ENCODE assay signal across 9 mouse cellular contexts in genomic region chr2:57113431-57113830, GRCm38 (mm10). TPM values are rescaled to one million over a fixed set of nuclear protein-coding genes. Genes with fewer than 3 reads are reported as not detected.
DNase-seq lines count a peak whose midpoint lies in the region; ATAC-seq lines count a peak whose summit lies in the region.
"Had no signal": no experiment of that assay in that cellular context is flagged by ENCODE, and none has a peak within 500 bp of the region (broad histone marks: within the 10 kb centered on the region; RNA-seq: fewer than 3 reads in every experiment).

No protein-coding gene starts in this region.

- peak overlapping the region; percentile 75; the same call in 1 of the 2 replicates for H3K4me3 ChIP-seq in intestine, embryonic 14.5 days (ENCODE audit: low read depth, low read length)
- H3K4me3 ChIP-seq in intestine, embryonic 16.5 days (ENCODE audit: low read length) = no peak overlapping the region
- peak overlapping the region; percentile 68 for H3K4me3 ChIP-seq in embryonic facial prominence, embryonic 14.5 days (ENCODE audit: low read depth, low read length)
- peak overlapping the region; percentile 72; the same call in 1 of the 2 replicates for H3K4me3 ChIP-seq in hindbrain, embryonic 15.5 days
- peak overlapping the region; percentile 65 for H3K4me3 ChIP-seq in midbrain, embryonic 14.5 days (replicated peaks; ENCODE audit: low read depth, low read length)

- no peak overlapping the region for H3K27ac ChIP-seq in intestine, embryonic 14.5 days (ENCODE audit: low read depth)
- H3K27ac ChIP-seq in intestine, embryonic 16.5 days (ENCODE audit: low read length) = no peak overlapping the region
- no peak overlapping the region for H3K27ac ChIP-seq in embryonic facial prominence, embryonic 14.5 days (replicated peaks; ENCODE audit: low read depth, low read length)
- no peak overlapping the region for H3K27ac ChIP-seq in hindbrain, embryonic 15.5 days (replicated peaks)
- no peak overlapping the region; the same call in 1 of the 2 replicates for H3K27ac ChIP-seq in midbrain, embryonic 14.5 days (replicated peaks; ENCODE audit: low read depth, low read length)

- H3K27me3 ChIP-seq in intestine, embryonic 14.5 days (replicated peaks; ENCODE audit: control insufficient read depth, insufficient read depth, low read length) = peaks cover 55% of the 10 kb centered on the region
- H3K27me3 ChIP-seq in intestine, embryonic 16.5 days (replicated peaks; ENCODE audit: control insufficient read depth, insufficient read depth, low read length) = peaks cover 42% of the 10 kb centered on the region
- peaks cover 55% of the 10 kb centered on the region for H3K27me3 ChIP-seq in embryonic facial prominence, embryonic 14.5 days (replicated peaks; ENCODE audit: control insufficient read depth, insufficient read depth, low read length)
- H3K27me3 ChIP-seq in hindbrain, embryonic 15.5 days = peaks cover 57% of the 10 kb centered on the region
- peaks cover 78% of the 10 kb centered on the region for H3K27me3 ChIP-seq in midbrain, embryonic 14.5 days (ENCODE audit: control insufficient read depth, insufficient read depth, low read length)

- 0 out of 2 replicates have a peak overlapping the region, but pooled peaks have one; percentile 77 for H3K4me2 ChIP-seq in intestine, embryonic 14.5 days (ENCODE audit: low read length)
- H3K4me2 ChIP-seq in intestine, embryonic 16.5 days (ENCODE audit: low read depth, low read length) = no peak overlapping the region
- H3K4me2 ChIP-seq in embryonic facial prominence, embryonic 14.5 days (ENCODE audit: low read depth, low read length) = peak overlapping the region; percentile 99
- H3K4me2 ChIP-seq in hindbrain, embryonic 15.5 days = peak overlapping the region; percentile 95
- H3K4me2 ChIP-seq in midbrain, embryonic 14.5 days (ENCODE audit: low read length) = peak overlapping the region; percentile 95; the same call in 1 of the 2 replicates

- no peak overlapping the region for H3K9ac ChIP-seq in intestine, embryonic 14.5 days (ENCODE audit: low read length)
- H3K9ac ChIP-seq in intestine, embryonic 16.5 days (ENCODE audit: low read depth, low read length) = no peak overlapping the region
- no peak overlapping the region for H3K9ac ChIP-seq in embryonic facial prominence, embryonic 14.5 days (ENCODE audit: low read depth, low read length)
- H3K9ac ChIP-seq in hindbrain, embryonic 15.5 days = no peak overlapping the region
- H3K9ac ChIP-seq in midbrain, embryonic 14.5 days (replicated peaks; ENCODE audit: low read length) = no peak overlapping the region

- peak; percentile 51 for DNase-seq in intestine, embryonic 14.5 days (ENCODE audit: low spot score)
- DNase-seq in embryonic facial prominence, embryonic 14.5 days (ENCODE audit: low spot score) = no peak
- no peak for DNase-seq in midbrain, embryonic 14.5 days
- no peak for DNase-seq in thymus, postnatal 0 days (ENCODE audit: low spot score)
- DNase-seq in adrenal gland, adult 8-10 months = no peak
- no peak for DNase-seq in right cerebral cortex, adult 2 months (ENCODE audit: low spot score in 2 of 2)
- DNase-seq: kidney, adult 8-10 months had no signal

- no peak for ATAC-seq in intestine, embryonic 14.5 days (replicated peaks; ENCODE audit: low FRiP score, low TSS enrichment, low read depth)
- ATAC-seq in intestine, embryonic 16.5 days = no peak
- ATAC-seq in embryonic facial prominence, embryonic 14.5 days (ENCODE audit: low read depth) = no peak
- no peak for ATAC-seq in hindbrain, embryonic 15.5 days (ENCODE audit: low FRiP score, low read depth)
- ATAC-seq in midbrain, embryonic 14.5 days (ENCODE audit: low FRiP score, low TSS enrichment) = no peak

- H3K4me1 ChIP-seq in intestine, embryonic 14.5 days (replicated peaks; ENCODE audit: control insufficient read depth, insufficient read depth, low read length) = peaks cover 5% of the 10 kb centered on the region
- H3K4me1 ChIP-seq in intestine, embryonic 16.5 days (ENCODE audit: control insufficient read depth, insufficient read depth, low read length) = peaks cover 18% of the 10 kb centered on the region
- H3K4me1 ChIP-seq in embryonic facial prominence, embryonic 14.5 days (ENCODE audit: control insufficient read depth, insufficient read depth, low read length) = 0 out of 2 replicates have a peak, but pooled peaks cover 5% of the 10 kb centered on the region
- H3K4me1 ChIP-seq in hindbrain, embryonic 15.5 days (replicated peaks) = peaks cover 51% of the 10 kb centered on the region
- H3K4me1 ChIP-seq in midbrain, embryonic 14.5 days (ENCODE audit: control insufficient read depth, insufficient read depth, low read length) = peaks cover 18% of the 10 kb centered on the region; the same call in 1 of the 2 replicates

- H3K9me3 ChIP-seq in intestine, embryonic 14.5 days (ENCODE audit: control insufficient read depth, low read length) = no peaks in the 10 kb centered on the region
- H3K9me3 ChIP-seq in intestine, embryonic 16.5 days (ENCODE audit: control insufficient read depth, low read length) = no peaks in the 10 kb centered on the region
- H3K9me3 ChIP-seq in embryonic facial prominence, embryonic 14.5 days (ENCODE audit: control insufficient read depth, low read length) = no peaks in the 10 kb centered on the region
- H3K9me3 ChIP-seq in hindbrain, embryonic 15.5 days = no peaks in the 10 kb centered on the region
- no peaks in the 10 kb centered on the region for H3K9me3 ChIP-seq in midbrain, embryonic 14.5 days (ENCODE audit: control insufficient read depth, low read length)

- no peaks in the 10 kb centered on the region for H3K36me3 ChIP-seq in intestine, embryonic 14.5 days (ENCODE audit: control insufficient read depth, insufficient read depth, low read length)
- H3K36me3 ChIP-seq in intestine, embryonic 16.5 days (ENCODE audit: control insufficient read depth, insufficient read depth, low read length) = no peaks in the 10 kb centered on the region
- H3K36me3 ChIP-seq in embryonic facial prominence, embryonic 14.5 days (ENCODE audit: control insufficient read depth, insufficient read depth, low read length) = no peaks in the 10 kb centered on the region
- H3K36me3 ChIP-seq in hindbrain, embryonic 15.5 days = no peaks in the 10 kb centered on the region
- no peaks in the 10 kb centered on the region for H3K36me3 ChIP-seq in midbrain, embryonic 14.5 days (ENCODE audit: control insufficient read depth, insufficient read depth, low read length)

- 38% methylated on average over 5 of the region's 5 CpGs for WGBS in intestine, embryonic 14.5 days
- 50% methylated on average over 5 of the region's 5 CpGs for WGBS in intestine, embryonic 16.5 days
- WGBS in embryonic facial prominence, embryonic 14.5 days = 27% methylated on average over 5 of the region's 5 CpGs
- 14% methylated on average over 5 of the region's 5 CpGs for WGBS in hindbrain, embryonic 15.5 days
- 11% methylated on average over 5 of the region's 5 CpGs for WGBS in midbrain, embryonic 14.5 days

RNA-seq across cellular contexts. Expression of gene Nr4a2, which starts 10.4 kb away (rescaled TPM):
- 4.0 and 4.1 TPM in 2 replicates for polyA plus RNA-seq in intestine, embryonic 14.5 days (2014; fragmentation: Nextera tagmentation; extraction: Ambion mirVana)
- 2.7 and 2.9 TPM in 2 replicates for polyA plus RNA-seq in intestine, embryonic 16.5 days (2015; fragmentation: Nextera tagmentation; extraction: Ambion mirVana)
- 6.0 and 6.4 TPM in 2 replicates for polyA plus RNA-seq in embryonic facial prominence, embryonic 14.5 days (2014; fragmentation: Nextera tagmentation; extraction: Ambion mirVana)
- 16.6 and 24.7 TPM in 2 replicates for polyA plus RNA-seq in hindbrain, embryonic 15.5 days (2015; fragmentation: Nextera tagmentation; extraction: Ambion mirVana)
- polyA plus RNA-seq in midbrain, embryonic 14.5 days (2014; fragmentation: Nextera tagmentation; extraction: Ambion mirVana) = 23.8 and 30.9 TPM in 2 replicates
- polyA plus RNA-seq in thymus, postnatal 0 days (2015; fragmentation: Nextera tagmentation; extraction: Ambion mirVana) = 0.71 and 0.85 TPM in 2 replicates
- 10 to 100 TPM in 1 of 4 experiments, 1 to 10 TPM in 3; 6.8 to 29.7 (median 8.4) TPM for total RNA-seq in adrenal gland, adult 8-10 months (2022)
